Comparison of ENCODE assay signal across 16 mouse cellular contexts in genomic region chr3:30952273-30953070, GRCm38 (mm10). TPM values are rescaled to one million over a fixed set of nuclear protein-coding genes. Genes with fewer than 3 reads are reported as not detected.
DNase-seq lines count a peak whose midpoint lies in the region; ATAC-seq and TF ChIP-seq lines count a peak whose summit lies in the region.
"Had no signal": no experiment of that assay in that cellular context is flagged by ENCODE, and none has a peak within 500 bp of the region (broad histone marks: within the 10 kb centered on the region; RNA-seq: fewer than 3 reads in every experiment).

No protein-coding gene starts in this region.

- peak; percentile 28; the same call in 1 of the 2 replicates for ATAC-seq in frontal cortex, adult (ENCODE audit: low TSS enrichment)
- peak; percentile 85 for ATAC-seq in inflammation-experienced regulatory T-cells, adult 6 months

- TF ChIP-seq POLR2A in thymus, adult 2 months (IDR thresholded peaks at IDR 0.05; ENCODE audit: control insufficient read depth, extremely low read depth, insufficient read depth, low read length, poor library complexity): no peak

- H3K36me3 ChIP-seq in thymus, adult 2 months (ENCODE audit: control insufficient read depth, insufficient read depth, low read length): peaks cover 43% of the 10 kb centered on the region

- TF ChIP-seq CTCF in thymus, adult 2 months (IDR thresholded peaks at IDR 0.05; ENCODE audit: borderline replicate concordance, control insufficient read depth, extremely low read depth, insufficient read depth, low read length, poor library complexity): no peak

- 76% methylated on average over 12 of the region's 12 CpGs for WGBS in thymus, adult 2 months

- no peaks in the 10 kb centered on the region for H3K4me1 ChIP-seq in thymus, adult 2 months (replicated peaks; ENCODE audit: control insufficient read depth, insufficient read depth, low read length)
- H3K4me1 ChIP-seq: limb, embryonic 12.5 days; neural tube, embryonic 13.5 days had no signal

- no peaks in the 10 kb centered on the region for H3K27me3 ChIP-seq in thymus, adult 2 months (ENCODE audit: control insufficient read depth, insufficient read depth, low read length)
- H3K27me3 ChIP-seq: limb, embryonic 12.5 days; neural tube, embryonic 13.5 days had no signal

- H3K27ac ChIP-seq in thymus, adult 2 months (ENCODE audit: control insufficient read depth, insufficient read depth, low read length): no peak overlapping the region
- H3K27ac ChIP-seq: hindbrain, embryonic 14.5 days; kidney, postnatal 0 days; layer of hippocampus, adult 2 months; limb, embryonic 12.5 days; liver, embryonic 14.5 days; neural tube, embryonic 13.5 days had no signal

- DNase-seq in frontal cortex, postnatal 14 days (ENCODE audit: low spot score in 2 of 2): no peak
- peak; percentile 70 for DNase-seq in CD4-positive helper T cell, adult 2 months (ENCODE audit: low read depth, low spot score)
- DNase-seq in R1 (ENCODE audit: low read depth, low spot score): peak; percentile 34
- no peak for DNase-seq in thymus, adult 2 months
- no peak for DNase-seq in kidney, adult 9 months
- no peak for DNase-seq in heart, postnatal 4 days
- DNase-seq: lung, postnatal 10 days had no signal

- H3K4me3 ChIP-seq in thymus, adult 2 months (ENCODE audit: control insufficient read depth, insufficient read depth, low read length): no peak overlapping the region
- H3K4me3 ChIP-seq: erythroblast, embryonic 14.5 days; layer of hippocampus, adult 2 months; limb, embryonic 12.5 days; neural tube, embryonic 13.5 days had no signal

RNA-seq across cellular contexts. Expression of gene Phc3, which starts 16.7 kb away (rescaled TPM):
- polyA plus RNA-seq in inflammation-experienced regulatory T-cells, adult 6 months (2017; shearing (Covaris generic)): 10 to 100 TPM; 33.9 to 61.5 (median 43.2) TPM
- polyA plus RNA-seq in thymus, adult 2 months (2012; rRNA removed): 62.1 and 75.8 TPM in 2 replicates
- total RNA-seq in heart, postnatal 4 days (2021): 10 to 100 TPM; 17.6 to 17.8 TPM

RNA-seq across cellular contexts. Expression of gene Prkci, which starts 43.1 kb away (rescaled TPM):
- 1 to 10 TPM; 1.5 to 2.5 (median 1.8) TPM for polyA plus RNA-seq in inflammation-experienced regulatory T-cells, adult 6 months (2017; shearing (Covaris generic))
- polyA plus RNA-seq in thymus, adult 2 months (2012; rRNA removed): 12.6 and 12.8 TPM in 2 replicates
- 10 to 100 TPM; 23.0 to 26.6 TPM for total RNA-seq in heart, postnatal 4 days (2021)

Comparison
In these comparisons a context has a peak if more than half of its experiments do, and no peak if none do; other contexts are left out.
1. DNase-seq: peak in CD4-positive helper T cell, adult 2 months (single experiment) and R1 (single experiment); none in frontal cortex, postnatal 14 days (0 of 2), thymus, adult 2 months (single experiment), kidney, adult 9 months (single experiment) and heart, postnatal 4 days (single experiment).